Mouse (Mus musculus) embryonic facial prominence, embryonic 14.5 days (tissue): ENCODE measurements at regions not wholly inside any gene's neighbourhood (a gene's known extent, or its start where the extent isn't known, plus 50 kb on each side); places are given as distances from the start of the nearest gene placed in this dataset.

Experiments used
- ATAC-seq: fragments of 200-750 bp; cut with Nextera tagmentation; 2 replicates; pipeline ENCODE4 v1.8.0; 2017; ENCODE audit warnings: low read depth, moderate number of reproducible peaks, moderate TSS enrichment
- DNase-seq: peaks from one replicate; pipeline ENCODE4 v3.0.0-alpha.2; 2015; ENCODE audit warnings: low spot score
- H3K27ac ChIP-seq: fragments of 300-500 bp; sonication (generic); replicated peaks from 2 replicates; pipeline ENCODE4 v1.5.1; 2014; ENCODE audit warnings: low read depth, mild to moderate bottlenecking, low read length, moderate library complexity
- H3K27me3 ChIP-seq: fragments of 300-500 bp; sonication (generic); replicated peaks from 2 replicates; pipeline ENCODE4 v1.6.1; 2014; ENCODE audit warnings: low read length; ENCODE audit not compliant: control insufficient read depth, insufficient read depth
- H3K36me3 ChIP-seq: fragments of 300-500 bp; sonication (generic); 2 replicates; pipeline ENCODE4 v1.6.1; 2014; ENCODE audit warnings: low read length, mixed read lengths; ENCODE audit not compliant: control insufficient read depth, insufficient read depth
- H3K4me1 ChIP-seq: fragments of 300-500 bp; sonication (generic); 2 replicates; pipeline ENCODE4 v1.6.1; 2014; ENCODE audit warnings: antibody characterized with exemption, low read length; ENCODE audit not compliant: control insufficient read depth, insufficient read depth
- H3K4me2 ChIP-seq: fragments of 300-500 bp; sonication (generic); 2 replicates; pipeline ENCODE4 v1.6.1; 2014; ENCODE audit warnings: low read depth, mild to moderate bottlenecking, low read length, moderate library complexity, mixed read lengths
- H3K4me3 ChIP-seq: fragments of 300-500 bp; sonication (generic); 2 replicates; pipeline ENCODE4 v1.5.1; 2014; ENCODE audit warnings: low read depth, mild to moderate bottlenecking, low read length
- H3K9ac ChIP-seq: fragments of 300-500 bp; sonication (generic); 2 replicates; pipeline ENCODE4 v1.6.1; 2014; ENCODE audit warnings: low read depth, mild to moderate bottlenecking, low read length, moderate library complexity, mixed read lengths
- H3K9me3 ChIP-seq: fragments of 300-500 bp; sonication (generic); 2 replicates; pipeline ENCODE4 v1.6.1; 2016; ENCODE audit warnings: low read length; ENCODE audit not compliant: control insufficient read depth
- WGBS: fragments of 180-500 bp; shearing (Covaris S2); extraction: QIAGEN DNeasy Blood & Tissue Kit; methylation state at CpG from one replicate; pipeline ENCODE4 v1.1.7; 2014; 5-methylcytosine and 5-hydroxymethylcytosine counted together

DNA sequence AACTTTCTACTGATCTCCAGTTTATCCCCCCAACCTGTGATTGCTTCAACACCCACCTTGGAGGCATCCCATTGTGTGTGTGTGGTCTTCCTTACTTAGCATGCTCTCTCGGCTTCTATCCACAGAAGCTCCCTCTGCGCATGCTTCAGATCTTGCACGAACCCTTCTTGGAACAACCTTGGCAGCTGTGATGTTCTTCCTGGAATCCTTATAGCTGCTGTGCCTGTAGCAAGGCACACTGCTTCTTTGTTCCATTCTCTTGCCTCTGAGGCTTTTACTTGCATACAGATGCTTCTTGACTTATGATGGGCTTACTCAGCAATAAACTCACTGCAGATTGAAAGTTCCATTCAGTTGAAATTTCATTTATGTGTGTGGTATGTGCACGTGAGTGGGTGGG, 81.2 kb downstream of the Asb13 start:
- H3K4me2 ChIP-seq = no peak overlapping the region
- no peaks in the 10 kb centered on the region for H3K36me3 ChIP-seq
- peaks cover 18% of the 10 kb centered on the region for H3K4me1 ChIP-seq
- peak overlapping the region; percentile 52; the same call in 1 of the 2 replicates for H3K27ac ChIP-seq
- no peak overlapping the region for H3K9ac ChIP-seq
- ATAC-seq (no peak), DNase-seq (peak; percentile 62)
- H3K4me3 ChIP-seq = no peak overlapping the region
- H3K27me3 ChIP-seq = no peaks in the 10 kb centered on the region
- no peaks in the 10 kb centered on the region for H3K9me3 ChIP-seq
- WGBS = 61% methylated on average over 4 of the region's 4 CpGs

DNA sequence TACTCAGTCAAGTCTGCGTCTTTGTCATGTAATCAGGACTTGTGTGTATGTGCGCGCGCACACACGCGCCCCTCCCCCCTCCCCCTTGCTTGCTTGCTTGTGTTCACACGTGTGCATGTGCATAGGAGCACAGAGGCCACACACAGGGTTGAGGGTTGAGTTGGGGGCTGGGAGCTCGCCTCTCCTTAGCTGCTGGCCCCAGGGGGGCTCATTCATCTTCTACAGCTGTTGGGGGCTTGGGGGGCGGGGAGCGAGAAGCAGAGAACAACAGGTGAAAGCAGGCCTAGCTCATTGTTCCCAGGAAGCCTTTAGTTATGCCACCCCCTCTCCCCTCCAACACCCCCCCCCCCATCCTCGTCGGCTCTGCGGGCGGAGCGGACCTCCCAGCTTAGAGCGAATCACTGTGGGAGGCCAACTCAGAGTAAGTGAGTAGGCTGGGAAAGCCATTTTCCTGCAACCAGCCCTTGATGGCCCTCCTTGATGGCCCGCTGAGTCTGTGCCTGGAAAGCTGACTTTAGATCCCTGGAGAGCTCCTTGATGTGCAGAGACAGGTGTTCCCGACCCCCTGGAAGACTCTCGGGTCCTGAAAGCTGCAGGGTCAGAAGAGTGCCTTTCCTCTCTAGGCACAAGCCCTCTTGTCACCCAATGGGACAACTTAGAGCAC, 78.8 kb downstream of the Asb13 start:
- H3K9me3 ChIP-seq = no peaks in the 10 kb centered on the region
- WGBS = 12% methylated on average over 13 of the region's 19 CpGs

DNA sequence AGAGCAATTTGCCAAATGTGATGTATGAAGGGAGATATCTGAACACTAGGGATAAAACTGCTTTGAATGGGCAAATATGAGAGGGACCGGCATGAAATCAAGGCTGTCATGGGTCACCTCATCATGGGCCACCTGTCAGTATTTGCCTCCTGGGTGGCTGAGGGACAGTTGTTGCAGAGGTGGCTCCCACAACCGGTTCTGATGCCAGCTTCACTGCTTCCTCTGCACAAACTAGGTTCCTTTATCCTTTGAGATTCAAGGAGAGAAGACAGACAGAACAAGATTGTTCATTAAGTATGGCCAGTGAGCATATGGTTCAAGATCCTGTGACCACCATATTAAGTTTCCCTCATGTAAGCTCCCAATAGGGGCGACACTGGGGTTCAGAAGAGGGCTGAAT, 78.3 kb downstream of the Asb13 start:
- H3K36me3 ChIP-seq = no peaks in the 10 kb centered on the region
- H3K27me3 ChIP-seq = no peaks in the 10 kb centered on the region
- H3K4me1 ChIP-seq = peaks cover 24% of the 10 kb centered on the region

More for the DNA sequence above, 78.8 kb downstream of the Asb13 start:
- H3K4me2 ChIP-seq = peak overlapping the region; percentile 27; the same call in 1 of the 2 replicates
- peak overlapping the region; percentile 10; the same call in 1 of the 2 replicates for H3K27ac ChIP-seq
- no peak overlapping the region for H3K4me3 ChIP-seq
- peaks cover 24% of the 10 kb centered on the region for H3K4me1 ChIP-seq
- no peak overlapping the region for H3K9ac ChIP-seq
- no peaks in the 10 kb centered on the region for H3K27me3 ChIP-seq
- peak; percentile 72 for ATAC-seq
- peak; percentile 85 for DNase-seq
- no peaks in the 10 kb centered on the region for H3K36me3 ChIP-seq

DNA sequence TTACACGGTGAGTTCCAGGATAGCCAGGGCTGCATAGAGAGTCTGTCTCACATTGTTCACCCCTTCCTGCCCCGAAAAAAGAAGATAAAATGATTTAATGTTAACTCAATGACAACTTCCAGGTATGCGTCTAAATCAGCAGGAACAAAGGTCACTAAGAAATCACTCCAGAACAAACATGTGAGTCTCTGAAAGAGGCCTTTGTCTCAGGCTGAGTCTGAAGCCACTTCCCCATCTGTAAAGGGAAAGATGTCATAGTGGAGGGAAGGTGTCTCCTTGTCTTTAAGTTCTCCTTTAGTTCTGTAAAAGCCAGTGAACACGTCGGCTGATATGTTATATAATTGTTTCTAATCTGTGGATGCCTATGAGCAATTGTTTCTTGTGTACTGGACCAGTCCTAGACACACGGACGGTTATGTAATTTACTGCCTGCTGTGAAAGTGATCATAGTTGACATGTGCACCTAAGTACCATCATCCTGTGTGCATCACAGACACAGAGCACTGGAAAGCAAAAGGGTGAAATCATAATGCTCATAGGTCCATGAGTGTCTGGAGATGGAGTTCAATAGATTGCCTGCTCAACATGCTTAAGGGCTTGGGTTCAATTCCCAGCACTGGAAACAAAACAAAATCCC, 76.3 kb downstream of the Asb13 start:
- Histone ChIP-seq H3K4me3 (no peak overlapping the region), H3K27ac (peak overlapping the region; percentile 77; the same call in 1 of the 2 replicates), H3K4me1 (peaks cover 24% of the 10 kb centered on the region), H3K9ac (no peak overlapping the region), H3K9me3 (no peaks in the 10 kb centered on the region), H3K27me3 (no peaks in the 10 kb centered on the region), H3K36me3 (no peaks in the 10 kb centered on the region), H3K4me2 (no peak overlapping the region)
- no peak for ATAC-seq
- 45% methylated on average over 7 of the region's 7 CpGs for WGBS
- no peak for DNase-seq

More for the DNA sequence above, 78.3 kb downstream of the Asb13 start:
- peak overlapping the region; percentile 10; the same call in 1 of the 2 replicates for H3K27ac ChIP-seq
- H3K9ac ChIP-seq = no peak overlapping the region
- WGBS = 26% methylated on average over 3 of the region's 3 CpGs
- H3K4me3 ChIP-seq = no peak overlapping the region
- ATAC-seq = no peak; the same call in 1 of the 2 replicates
- DNase-seq = peak; percentile 40
- H3K9me3 ChIP-seq = no peaks in the 10 kb centered on the region
- 0 out of 2 replicates have a peak overlapping the region, but pooled peaks have one; percentile 27 for H3K4me2 ChIP-seq

DNA sequence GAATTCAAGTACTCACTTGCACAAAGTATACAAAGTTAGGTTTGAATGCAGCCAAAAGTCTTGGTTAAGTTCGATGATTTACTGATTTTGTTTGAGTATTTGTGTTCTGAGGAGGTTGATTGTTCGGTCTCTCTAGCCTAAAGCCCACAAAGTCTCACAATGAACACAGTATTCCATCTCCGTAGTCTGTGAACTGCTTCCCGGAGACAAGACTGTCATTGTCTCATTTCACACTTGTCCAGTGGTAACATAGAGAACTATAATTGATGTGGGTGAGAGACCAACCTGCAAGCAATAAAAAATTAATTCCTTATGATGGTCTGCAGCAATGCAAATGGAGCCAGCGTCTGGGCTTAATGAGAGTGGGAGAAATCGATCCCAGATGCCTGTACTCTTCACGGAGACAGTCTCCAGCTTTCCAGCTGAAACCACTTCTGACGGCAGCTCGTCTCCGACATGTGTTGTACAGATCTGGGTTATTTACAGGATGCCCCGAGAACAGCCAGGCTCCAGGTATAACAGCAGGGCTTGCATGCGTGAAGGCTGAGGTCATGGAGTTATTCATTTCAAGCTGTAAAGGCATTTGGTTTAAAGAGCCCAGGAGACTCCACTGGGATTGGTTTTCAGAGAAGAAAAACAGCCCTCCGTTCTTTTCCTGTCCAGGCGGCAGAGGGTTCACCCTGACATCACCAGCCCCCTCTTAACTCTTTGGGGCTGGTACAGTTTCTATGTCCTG, 75.2 kb downstream of the Asb13 start:
- Histone ChIP-seq H3K9ac (no peak overlapping the region), H3K27me3 (no peaks in the 10 kb centered on the region), H3K4me3 (no peak overlapping the region), H3K9me3 (no peaks in the 10 kb centered on the region), H3K36me3 (no peaks in the 10 kb centered on the region), H3K4me1 (peaks cover 20% of the 10 kb centered on the region), H3K4me2 (peak overlapping the region; percentile 35), H3K27ac (peak overlapping the region; percentile 77)
- 18% methylated on average over 14 of the region's 14 CpGs for WGBS
- ATAC-seq = peak; percentile 80
- peak; percentile 93 for DNase-seq
